Mouse (Mus musculus) stomach, embryonic 16.5 days (tissue): ENCODE results near the gene Cdk5r1. TPM values are rescaled to one million over a fixed set of nuclear protein-coding genes. Genes with fewer than 3 reads are reported as not detected.

Experiments used
- ATAC-seq: fragments of 200-750 bp; cut with Nextera tagmentation; 2 replicates; pipeline ENCODE4 v1.8.0; 2017; ENCODE audit warnings: moderate number of reproducible peaks, moderate TSS enrichment; ENCODE audit not compliant: insufficient read depth, low FRiP score
- H3K27ac ChIP-seq: fragments of 300-500 bp; sonication (generic); 2 replicates; pipeline ENCODE4 v1.5.1; 2014; ENCODE audit warnings: low read length
- H3K27me3 ChIP-seq: fragments of 300-500 bp; sonication (generic); 2 replicates; pipeline ENCODE4 v1.6.1; 2014; ENCODE audit warnings: low read length, control low read depth, mixed read lengths; ENCODE audit not compliant: control insufficient read depth, insufficient read depth
- H3K36me3 ChIP-seq: fragments of 300-500 bp; sonication (generic); 2 replicates; pipeline ENCODE4 v1.6.1; 2014; ENCODE audit warnings: low read length; ENCODE audit not compliant: control insufficient read depth, insufficient read depth
- H3K4me1 ChIP-seq: fragments of 300-500 bp; sonication (generic); 2 replicates; pipeline ENCODE4 v1.6.1; 2014; ENCODE audit warnings: low read length, control low read depth, mixed read lengths; ENCODE audit not compliant: control insufficient read depth, insufficient read depth
- H3K4me2 ChIP-seq: fragments of 300-500 bp; sonication (generic); 2 replicates; pipeline ENCODE4 v1.6.1; 2014; ENCODE audit warnings: low read depth, low read length, mixed read lengths
- H3K4me3 ChIP-seq: fragments of 300-500 bp; sonication (generic); replicated peaks from 2 replicates; pipeline ENCODE4 v1.5.1; 2014; ENCODE audit warnings: mild to moderate bottlenecking, low read length
- H3K9ac ChIP-seq: fragments of 300-500 bp; sonication (generic); 2 replicates; pipeline ENCODE4 v1.6.1; 2014; ENCODE audit warnings: low read length
- H3K9me3 ChIP-seq: fragments of 300-500 bp; sonication (generic); replicated peaks from 2 replicates; pipeline ENCODE4 v1.6.1; 2016; ENCODE audit warnings: low read length, control low read depth; ENCODE audit not compliant: control insufficient read depth
- WGBS: fragments of 180-500 bp; shearing (Covaris S2); extraction: QIAGEN DNeasy Blood & Tissue Kit; methylation state at CpG from one replicate; pipeline ENCODE4 v1.1.7; 2014; 5-methylcytosine and 5-hydroxymethylcytosine counted together
- polyA plus RNA-seq: library from polyadenylated mRNA; unstranded; fragments of >200 nt; fragmentation: Nextera tagmentation; extraction: Ambion mirVana; gene quantifications from 2 replicates; pipeline ENCODE4 v1.2.1, GENCODE M21; 2015

Cdk5r1 gene
- polyA plus RNA-seq, 1 experiment from 2014 or later, result 1.3 TPM

DNA sequence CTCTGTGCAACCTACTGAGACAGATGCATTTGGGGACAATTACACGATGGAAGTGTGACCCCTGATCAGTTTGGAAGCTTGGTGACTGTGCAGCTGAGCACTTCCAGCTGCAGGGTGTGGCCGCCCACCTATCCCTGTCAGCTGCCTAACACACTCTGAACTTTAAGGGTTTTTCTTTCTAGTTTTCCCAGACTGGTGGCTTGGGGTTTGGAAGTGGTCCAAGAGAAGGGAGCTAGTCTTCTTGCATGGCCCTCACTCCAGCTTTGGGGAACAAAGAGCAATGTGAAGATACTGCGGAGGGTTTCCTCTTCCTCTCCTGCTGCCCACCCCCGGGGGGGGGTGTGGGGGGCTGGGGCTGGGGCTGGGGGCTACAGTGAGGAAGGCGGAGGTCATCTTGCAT lies 2.6 kb downstream of the Cdk5r1 start:
- Histone ChIP-seq H3K4me2 (peak overlapping the region; percentile 11; the same call in 1 of the 2 replicates), H3K27ac (no peak overlapping the region), H3K4me3 (no peak overlapping the region; the same call in 1 of the 2 replicates), H3K27me3 (no peaks in the 10 kb centered on the region), H3K9me3 (no peaks in the 10 kb centered on the region), H3K36me3 (no peaks in the 10 kb centered on the region), H3K4me1 (peaks cover 14% of the 10 kb centered on the region), H3K9ac (peak overlapping the region; percentile 18; the same call in 1 of the 2 replicates)
- ATAC-seq, result no peak
- 60% methylated on average over 5 of the region's 5 CpGs for WGBS

DNA sequence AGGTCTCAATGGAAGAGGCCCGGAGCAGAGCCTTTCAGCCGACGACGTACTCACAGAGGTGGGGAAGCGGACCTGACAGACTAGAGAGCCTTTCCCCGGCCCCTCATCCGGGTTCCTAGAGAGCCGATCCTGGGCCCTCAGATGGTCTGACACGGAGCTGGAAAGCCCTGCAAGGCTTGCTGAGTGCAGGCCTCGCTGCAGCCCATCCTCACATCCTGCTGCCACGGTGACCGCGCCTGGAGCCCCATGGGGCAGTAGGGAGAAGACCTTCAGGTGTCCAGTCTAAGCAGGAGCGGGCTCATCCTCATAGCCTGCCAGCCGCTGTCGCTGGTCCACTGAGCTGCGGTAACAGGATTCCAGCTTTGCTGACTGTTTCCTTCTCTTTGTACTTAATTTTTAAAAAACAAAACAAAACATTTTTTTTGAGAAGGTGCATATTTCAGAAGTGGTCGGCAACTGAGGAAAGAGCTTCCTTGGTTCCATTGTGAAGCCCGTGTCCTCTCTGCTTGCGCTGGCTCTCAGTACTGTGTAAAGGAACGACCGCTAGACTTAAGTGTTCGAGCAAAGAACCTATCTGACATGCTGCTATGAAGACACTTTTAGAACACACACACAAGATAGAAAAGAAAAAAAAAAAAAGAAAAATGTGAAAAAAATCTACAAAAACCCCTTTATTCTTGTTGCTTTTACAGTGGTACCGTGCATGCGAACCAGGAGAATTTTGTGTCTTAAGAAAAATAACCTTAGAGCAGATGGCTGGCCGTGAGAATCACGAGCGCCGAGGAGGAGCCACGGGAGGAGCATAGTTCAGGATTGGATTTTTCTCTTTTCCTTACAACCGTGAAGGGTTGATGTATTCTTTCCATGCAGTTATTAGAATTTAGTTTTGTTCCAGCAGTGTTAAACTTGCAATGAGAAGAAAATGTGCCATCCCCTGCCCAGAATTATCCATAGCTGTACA lies 3.4 kb downstream of the Cdk5r1 start:
- H3K4me2 ChIP-seq, result peak overlapping the region; percentile 11; the same call in 1 of the 2 replicates
- H3K36me3 ChIP-seq, result no peaks in the 10 kb centered on the region
- 85% methylated on average over 31 of the region's 31 CpGs for WGBS
- peak overlapping the region; percentile 18; the same call in 1 of the 2 replicates for H3K9ac ChIP-seq
- H3K4me3 ChIP-seq, result no peak overlapping the region; the same call in 1 of the 2 replicates
- H3K4me1 ChIP-seq, result peaks cover 14% of the 10 kb centered on the region
- no peaks in the 10 kb centered on the region for H3K9me3 ChIP-seq
- H3K27me3 ChIP-seq, result no peaks in the 10 kb centered on the region
- ATAC-seq, result no peak
- H3K27ac ChIP-seq, result no peak overlapping the region

DNA sequence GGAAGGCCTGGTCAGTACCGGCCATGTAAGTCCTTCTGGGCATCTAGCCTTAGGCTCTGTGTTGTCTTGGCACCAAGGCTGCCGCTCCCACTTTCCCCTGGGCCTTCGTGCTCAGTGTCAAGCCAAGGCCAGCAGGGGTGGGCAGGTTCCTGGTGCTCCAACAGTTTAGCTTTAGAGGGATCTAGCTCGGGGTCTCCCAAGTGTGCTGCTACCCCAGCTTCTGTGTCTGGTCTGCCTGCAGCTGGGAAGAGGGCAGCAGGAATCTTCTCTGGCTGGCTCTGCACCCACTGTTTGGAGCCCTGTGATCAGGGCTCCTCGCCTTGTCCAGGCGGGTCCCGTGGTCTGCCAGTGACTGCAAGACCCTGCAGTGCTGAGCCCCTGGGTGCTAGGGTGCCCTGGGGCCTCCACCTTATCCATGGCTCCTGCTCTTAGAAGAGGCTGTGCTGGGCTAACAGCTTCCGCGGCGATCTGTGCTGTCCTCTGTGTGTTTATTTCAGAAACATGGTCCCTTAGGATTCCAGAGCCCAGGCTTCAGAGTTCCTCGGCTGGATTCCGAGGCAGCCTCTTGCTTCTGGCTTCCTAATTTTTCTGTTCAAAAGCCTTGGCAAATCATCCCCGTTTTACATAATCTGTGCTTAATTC lies 4.7 kb downstream of the Cdk5r1 start:
- 80% methylated on average over 13 of the region's 13 CpGs for WGBS
- no peak overlapping the region for H3K27ac ChIP-seq
- no peaks in the 10 kb centered on the region for H3K36me3 ChIP-seq
- no peak overlapping the region for H3K9ac ChIP-seq
- ATAC-seq, result no peak
- H3K4me1 ChIP-seq, result peaks cover 10% of the 10 kb centered on the region
- no peaks in the 10 kb centered on the region for H3K27me3 ChIP-seq
- no peak overlapping the region for H3K4me3 ChIP-seq
- H3K4me2 ChIP-seq, result no peak overlapping the region
- no peaks in the 10 kb centered on the region for H3K9me3 ChIP-seq

DNA sequence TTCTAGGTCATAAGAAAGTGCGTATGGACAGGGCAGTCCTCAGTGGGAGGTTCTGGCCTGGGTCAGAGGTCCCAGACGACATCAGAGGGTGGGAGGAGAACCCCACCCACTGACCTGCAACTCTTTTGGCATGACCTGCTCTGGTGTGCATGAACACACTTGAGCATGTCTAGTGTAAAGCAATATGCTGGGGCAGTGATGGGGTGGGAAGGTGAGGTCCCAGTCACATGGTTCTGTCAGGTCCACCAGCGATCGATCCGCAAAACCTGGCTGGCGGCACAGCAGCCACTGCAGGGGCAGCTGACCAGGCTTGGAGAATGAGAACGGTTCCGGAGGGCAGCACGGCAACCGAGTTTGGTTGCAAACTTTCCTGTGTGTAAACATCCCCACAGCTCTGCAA lies 5.5 kb downstream of the Cdk5r1 start:
- no peak for ATAC-seq
- H3K27ac ChIP-seq, result no peak overlapping the region
- no peak overlapping the region for H3K4me3 ChIP-seq
- no peaks in the 10 kb centered on the region for H3K27me3 ChIP-seq
- no peak overlapping the region for H3K4me2 ChIP-seq
- H3K9me3 ChIP-seq, result no peaks in the 10 kb centered on the region
- H3K36me3 ChIP-seq, result no peaks in the 10 kb centered on the region
- no peak overlapping the region for H3K9ac ChIP-seq
- H3K4me1 ChIP-seq, result peaks cover 9% of the 10 kb centered on the region
- WGBS, result 73% methylated on average over 10 of the region's 10 CpGs

DNA sequence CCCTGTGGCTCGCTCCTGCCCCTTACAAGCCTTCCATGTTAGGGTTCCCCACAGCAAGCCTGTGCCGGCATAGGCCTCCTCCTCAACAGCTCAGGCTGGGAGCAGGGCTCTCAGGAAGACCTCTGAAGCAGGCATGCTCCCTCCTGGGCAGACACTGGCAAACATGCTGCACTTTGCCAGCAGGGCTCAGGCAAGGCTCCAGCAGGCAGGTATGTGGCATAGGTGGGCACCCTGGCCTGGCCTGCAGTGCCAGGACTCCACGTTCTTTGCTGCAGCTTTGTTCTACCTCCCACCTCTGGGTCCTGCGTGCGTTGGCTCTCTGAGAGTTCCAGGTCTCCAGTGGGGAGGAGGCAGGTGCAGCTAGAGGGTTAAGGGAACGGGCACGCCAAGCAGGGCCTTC lies 6.1 kb downstream of the Cdk5r1 start:
- Histone ChIP-seq H3K27ac (no peak overlapping the region), H3K27me3 (no peaks in the 10 kb centered on the region), H3K4me1 (peaks cover 3% of the 10 kb centered on the region; the same call in 1 of the 2 replicates), H3K4me2 (no peak overlapping the region), H3K36me3 (no peaks in the 10 kb centered on the region), H3K9me3 (no peaks in the 10 kb centered on the region), H3K4me3 (no peak overlapping the region), H3K9ac (no peak overlapping the region)
- no peak for ATAC-seq
- 87% methylated on average over 7 of the region's 7 CpGs for WGBS

DNA sequence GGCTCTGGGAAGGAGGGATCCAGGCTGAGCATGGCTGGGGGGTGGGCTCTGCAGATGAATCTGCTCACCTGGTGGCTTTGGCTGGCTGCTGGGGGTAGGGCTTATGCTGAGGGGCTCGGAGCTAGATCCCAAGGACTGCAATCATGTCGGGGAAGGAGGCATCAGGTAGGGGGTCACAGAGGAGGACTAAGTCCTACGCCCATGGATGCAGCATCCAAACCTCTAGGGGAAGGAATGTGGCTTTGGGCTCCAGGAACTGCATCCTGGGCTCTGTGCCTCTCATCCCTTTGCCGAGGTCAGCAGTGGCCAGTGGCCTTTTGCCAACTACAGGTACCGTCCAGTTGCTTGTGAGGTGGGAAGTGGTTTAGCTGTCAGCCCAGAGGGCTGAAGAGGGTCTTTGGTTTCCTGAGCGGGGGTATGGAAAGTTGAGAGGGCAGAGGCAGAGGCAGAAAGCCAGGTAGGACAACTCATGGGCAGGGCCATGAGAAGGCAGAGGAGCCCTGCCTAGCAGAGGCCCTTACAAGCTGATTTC lies 6.8 kb downstream of the Cdk5r1 start:
- H3K4me1 ChIP-seq, result no peaks in the 10 kb centered on the region
- WGBS, result 81% methylated on average over 6 of the region's 6 CpGs
- no peak overlapping the region for H3K27ac ChIP-seq
- no peaks in the 10 kb centered on the region for H3K36me3 ChIP-seq
- no peaks in the 10 kb centered on the region for H3K9me3 ChIP-seq
- H3K9ac ChIP-seq, result no peak overlapping the region
- ATAC-seq, result no peak
- no peaks in the 10 kb centered on the region for H3K27me3 ChIP-seq
- H3K4me2 ChIP-seq, result no peak overlapping the region
- no peak overlapping the region for H3K4me3 ChIP-seq

DNA sequence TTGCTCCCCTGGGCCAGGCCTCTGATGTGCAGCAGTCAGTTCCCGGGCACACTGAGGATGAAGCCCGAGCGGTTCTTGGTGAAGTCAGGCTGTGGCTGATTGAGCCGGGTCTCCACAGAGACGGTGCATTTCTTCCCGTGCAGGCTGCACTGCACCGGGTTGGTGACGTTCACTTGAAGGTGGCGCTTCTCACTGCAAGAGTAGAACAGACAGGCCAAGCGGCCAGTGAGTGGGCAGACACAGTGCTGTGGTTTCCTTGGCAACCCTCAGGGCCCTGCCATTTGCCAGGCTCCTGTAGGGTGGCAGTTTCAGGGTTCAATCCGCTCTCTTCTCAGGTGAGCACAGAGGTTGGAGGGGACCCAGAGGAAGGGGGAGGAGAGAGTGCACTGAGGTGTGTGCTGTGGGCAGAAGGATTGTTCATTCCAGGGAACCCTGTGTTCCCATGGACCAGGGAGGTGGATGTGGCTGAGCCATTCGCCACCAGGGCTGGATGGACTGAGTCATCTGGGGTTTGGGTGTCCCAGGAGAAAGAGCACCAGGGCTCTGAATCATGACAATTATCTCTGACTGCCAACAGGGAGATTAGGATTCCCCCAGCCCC lies 7.5 kb downstream of the Cdk5r1 start:
- Histone ChIP-seq H3K4me1 (no peaks in the 10 kb centered on the region), H3K4me2 (no peak overlapping the region), H3K4me3 (no peak overlapping the region), H3K9me3 (no peaks in the 10 kb centered on the region), H3K27ac (no peak overlapping the region), H3K9ac (no peak overlapping the region), H3K36me3 (no peaks in the 10 kb centered on the region), H3K27me3 (no peaks in the 10 kb centered on the region)
- WGBS, result 48% methylated on average over 12 of the region's 12 CpGs
- no peak for ATAC-seq

DNA sequence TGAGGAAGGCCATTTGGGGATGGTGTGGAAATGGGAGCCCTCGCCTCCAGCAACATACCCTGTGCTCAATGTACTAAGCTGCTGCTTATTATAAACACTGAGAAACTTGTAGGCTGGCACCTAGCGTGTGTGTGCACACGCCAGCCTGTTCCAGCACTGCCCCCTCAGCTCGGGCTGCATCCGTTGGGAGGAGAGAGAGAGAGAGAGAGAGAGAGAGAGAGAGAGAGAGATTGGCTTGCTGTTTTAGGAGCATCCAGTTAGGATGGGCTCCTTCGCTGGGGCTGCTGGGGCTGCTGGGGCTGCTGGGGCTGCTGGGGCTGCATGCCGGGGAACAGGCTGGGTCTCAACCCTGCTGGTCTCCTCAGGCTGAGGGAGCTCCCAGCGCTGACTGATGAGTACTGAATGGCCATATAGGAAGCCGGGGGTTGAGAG lies 8.3 kb downstream of the Cdk5r1 start:
- H3K27me3 ChIP-seq, result no peaks in the 10 kb centered on the region
- no peak overlapping the region for H3K27ac ChIP-seq
- H3K9ac ChIP-seq, result no peak overlapping the region
- ATAC-seq, result no peak
- no peak overlapping the region for H3K4me3 ChIP-seq
- H3K4me2 ChIP-seq, result no peak overlapping the region
- H3K4me1 ChIP-seq, result no peaks in the 10 kb centered on the region
- H3K9me3 ChIP-seq, result no peaks in the 10 kb centered on the region
- 65% methylated on average over 9 of the region's 9 CpGs for WGBS
- no peaks in the 10 kb centered on the region for H3K36me3 ChIP-seq
